Mouse (Mus musculus) layer of hippocampus, postnatal 14 days (tissue): Measurements from ENCODE around the gene Icmt. TPM values are rescaled to one million over a fixed set of nuclear protein-coding genes. Genes with fewer than 3 reads are reported as not detected.

Source experiments
- DNase-seq, 2 experiments: peaks; one replicate each; pipeline ENCODE4 v3.0.0; 2021 to 2022; ENCODE audit warnings: low spot score in 2 of 2, mixed read lengths in 1 of 2
- total RNA-seq, 2 experiments: library from RNA; stranded (reverse); gene quantifications; 2 replicates each; pipeline ENCODE4 v1.2.3; 2021

The Icmt gene
- total RNA-seq, 2 experiments from 2014 or later: 33.8 to 34.6 TPM

GRCm38 (mm10) chr4:152296371-152296770 is 656 bp upstream of the Icmt start:
- no peak for DNase-seq

- DNase-seq: no peak
Measured at GRCm38 (mm10) chr4:152298836-152299235, 1.8 kb downstream of the Icmt start.

DNA sequence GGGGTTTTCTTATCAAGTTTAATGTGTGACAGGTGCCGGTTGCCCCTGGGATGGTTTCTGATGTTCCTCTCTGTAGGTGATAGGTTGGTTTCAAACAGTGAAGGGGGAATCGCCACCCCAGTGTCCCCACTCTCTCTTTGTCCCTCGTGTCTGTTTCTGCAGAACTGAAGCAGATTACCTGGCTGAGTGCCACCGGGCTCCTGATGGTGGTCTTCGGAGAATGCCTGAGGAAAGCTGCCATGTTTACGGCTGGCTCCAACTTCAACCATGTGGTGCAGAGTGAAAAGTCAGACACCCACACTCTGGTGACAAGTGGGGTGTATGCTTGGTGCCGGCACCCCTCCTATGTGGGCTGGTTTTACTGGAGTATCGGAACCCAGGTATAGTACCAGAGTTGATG is 3.3 kb downstream of the Icmt start:
- DNase-seq: no peak

GRCm38 (mm10) chr4:152302012-152302411 is 5.0 kb downstream of the Icmt start:
- no peak for DNase-seq

- DNase-seq: no peak
Measured at GRCm38 (mm10) chr4:152303172-152303571, 6.1 kb downstream of the Icmt start.

GRCm38 (mm10) chr4:152304685-152305084 is 7.7 kb downstream of the Icmt start:
- no peak for DNase-seq

- DNase-seq: no peak
Measured at GRCm38 (mm10) chr4:152305991-152306390, 9.0 kb downstream of the Icmt start.

DNA sequence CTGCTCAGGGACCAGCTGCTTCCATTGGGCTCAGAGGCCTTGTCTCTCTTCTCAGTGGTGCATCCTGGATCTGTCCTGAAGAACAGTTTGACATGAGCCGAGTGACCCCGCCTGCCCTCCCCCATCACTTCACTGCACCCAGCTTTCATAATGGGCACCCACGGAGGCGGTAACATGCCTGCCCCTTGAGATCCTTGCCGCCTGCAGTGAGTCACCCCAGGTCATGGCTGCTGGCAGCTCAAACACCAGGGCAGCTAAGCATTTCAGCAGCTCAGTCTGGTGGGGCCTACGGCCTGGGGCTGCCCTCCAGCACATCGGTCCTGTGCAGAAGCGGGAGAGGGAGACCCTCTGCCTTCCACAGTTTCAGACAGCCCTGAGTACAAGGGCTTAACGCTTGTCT is 10.5 kb downstream of the Icmt start:
- DNase-seq: no peak

DNA sequence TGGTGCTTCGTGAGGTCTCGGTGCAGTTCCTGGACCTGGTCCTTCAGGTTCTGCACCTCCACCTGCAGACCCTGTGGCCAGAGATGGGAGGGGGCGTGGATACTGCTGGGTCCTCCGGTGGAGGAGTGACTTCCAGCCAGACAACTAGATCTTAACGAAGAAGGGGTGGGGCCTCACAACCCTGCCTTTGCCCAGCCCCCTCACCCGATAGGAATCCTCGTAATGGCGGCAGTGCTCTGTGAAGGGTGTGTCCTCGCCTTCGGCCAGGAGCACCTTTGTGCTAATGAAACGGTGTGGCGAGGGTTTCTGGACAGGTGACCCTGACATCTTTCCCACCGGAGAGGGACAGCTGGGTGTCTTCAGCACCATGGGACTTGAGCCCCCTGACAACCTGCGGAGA is 15.2 kb downstream of the Icmt start:
- DNase-seq: no peak

DNA sequence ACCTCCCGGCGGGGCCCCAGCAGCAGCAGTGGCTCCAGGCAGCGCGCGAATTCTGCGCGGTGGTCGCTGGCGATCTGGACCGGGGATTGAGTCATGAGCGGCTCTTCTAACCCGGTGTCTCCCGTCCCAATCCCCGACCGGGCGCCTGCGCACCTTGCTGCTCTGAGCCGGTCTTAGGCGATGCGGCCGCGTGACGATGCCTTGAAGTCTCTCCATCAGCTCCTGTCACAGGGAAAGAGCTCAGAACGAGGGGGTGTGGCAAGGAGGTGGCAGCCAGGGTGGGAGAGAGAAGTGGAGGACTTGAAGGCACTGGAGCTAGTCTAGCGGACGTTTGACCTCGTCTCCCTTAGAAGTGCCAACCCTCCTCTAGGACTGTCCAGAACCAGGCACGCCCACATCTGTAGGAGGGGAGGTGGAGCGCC is 16.2 kb downstream of the Icmt start:
- no peak for DNase-seq

GRCm38 (mm10) chr4:152313934-152314333 is 16.9 kb downstream of the Icmt start:
- DNase-seq: no peak

- no peak for DNase-seq
Measured at GRCm38 (mm10) chr4:152315498-152316213, 18.6 kb downstream of the Icmt start.

DNA sequence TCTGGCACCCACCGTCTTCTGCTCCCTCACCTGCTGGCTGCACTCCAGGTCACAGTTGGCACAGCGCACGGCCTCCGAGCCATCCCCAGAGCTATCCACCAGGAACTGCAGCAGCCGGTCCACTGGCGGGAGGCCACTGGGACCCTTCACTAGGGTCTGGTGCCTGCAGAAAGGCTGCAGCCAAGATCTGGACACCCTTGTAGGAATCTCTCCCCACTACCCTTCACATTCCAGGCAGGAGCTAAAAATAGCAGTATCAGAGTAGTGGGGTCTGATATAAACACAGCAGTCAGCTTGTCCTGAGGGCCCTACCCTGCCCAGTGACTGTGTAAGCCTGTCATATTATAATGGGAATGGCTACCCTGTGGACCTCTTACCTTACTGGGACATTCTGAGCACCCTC is 20.6 kb downstream of the Icmt start:
- no peak for DNase-seq

DNA sequence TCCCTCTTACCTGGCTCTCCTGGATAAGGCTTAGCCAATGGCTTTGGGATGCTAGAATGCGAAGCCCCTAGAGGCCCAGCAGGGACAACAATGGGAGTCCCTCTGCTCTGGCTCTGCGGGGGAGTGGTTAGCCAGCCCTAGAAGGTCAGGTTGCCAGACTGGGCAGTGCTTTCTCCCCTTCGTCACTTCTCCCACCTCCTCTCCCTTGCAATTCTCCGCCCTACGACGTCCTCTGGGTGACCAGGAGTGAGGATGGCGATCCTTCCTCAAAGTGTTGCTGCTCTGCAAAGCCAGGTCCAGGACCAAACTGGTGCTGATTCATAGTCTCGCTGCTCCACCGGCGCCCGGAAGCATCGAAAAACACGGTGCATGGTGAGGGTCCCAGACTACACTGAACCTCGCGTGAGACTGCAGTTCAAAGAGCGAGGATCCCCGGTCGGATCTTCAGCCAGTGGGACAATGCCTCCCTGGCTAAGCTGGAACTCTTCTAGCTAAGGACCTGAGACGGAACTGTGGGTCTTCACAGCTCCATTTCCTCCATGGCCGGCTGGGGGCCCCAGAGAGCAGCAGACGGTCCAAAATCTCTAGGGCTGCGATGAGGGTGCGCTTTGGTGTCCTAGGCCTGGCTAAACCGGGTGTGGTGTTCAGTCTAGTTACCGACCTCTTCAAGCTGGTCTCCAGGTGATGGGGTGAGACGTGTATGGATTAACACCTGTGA is 21.6 kb downstream of the Icmt start, which contains the start of gene Rnf207:
TSS of gene Rnf207 (minus strand) at position 477 of the 718 bp plus-strand sequence.
- DNase-seq: no peak

DNA sequence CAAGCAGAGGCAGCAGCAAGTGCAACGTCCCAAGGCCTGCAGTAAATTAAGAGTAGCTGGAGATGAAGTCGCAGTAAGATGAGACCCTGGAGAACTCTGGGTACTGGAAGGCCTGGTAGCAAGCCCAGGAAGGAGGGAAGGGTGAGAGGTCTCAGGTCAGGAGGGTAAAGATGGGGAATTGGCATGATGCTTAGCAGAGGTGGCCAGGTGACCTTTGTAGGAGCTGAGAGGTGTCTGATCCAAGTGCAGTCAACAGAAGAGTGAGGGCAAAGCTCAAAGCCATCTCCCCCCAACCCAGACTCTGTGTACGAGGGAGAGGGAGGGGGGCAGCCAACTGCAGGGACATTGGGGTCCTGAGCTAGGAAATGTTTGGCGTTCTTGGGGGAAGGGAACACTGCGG is 24.4 kb downstream of the Icmt start:
- no peak for DNase-seq

DNA sequence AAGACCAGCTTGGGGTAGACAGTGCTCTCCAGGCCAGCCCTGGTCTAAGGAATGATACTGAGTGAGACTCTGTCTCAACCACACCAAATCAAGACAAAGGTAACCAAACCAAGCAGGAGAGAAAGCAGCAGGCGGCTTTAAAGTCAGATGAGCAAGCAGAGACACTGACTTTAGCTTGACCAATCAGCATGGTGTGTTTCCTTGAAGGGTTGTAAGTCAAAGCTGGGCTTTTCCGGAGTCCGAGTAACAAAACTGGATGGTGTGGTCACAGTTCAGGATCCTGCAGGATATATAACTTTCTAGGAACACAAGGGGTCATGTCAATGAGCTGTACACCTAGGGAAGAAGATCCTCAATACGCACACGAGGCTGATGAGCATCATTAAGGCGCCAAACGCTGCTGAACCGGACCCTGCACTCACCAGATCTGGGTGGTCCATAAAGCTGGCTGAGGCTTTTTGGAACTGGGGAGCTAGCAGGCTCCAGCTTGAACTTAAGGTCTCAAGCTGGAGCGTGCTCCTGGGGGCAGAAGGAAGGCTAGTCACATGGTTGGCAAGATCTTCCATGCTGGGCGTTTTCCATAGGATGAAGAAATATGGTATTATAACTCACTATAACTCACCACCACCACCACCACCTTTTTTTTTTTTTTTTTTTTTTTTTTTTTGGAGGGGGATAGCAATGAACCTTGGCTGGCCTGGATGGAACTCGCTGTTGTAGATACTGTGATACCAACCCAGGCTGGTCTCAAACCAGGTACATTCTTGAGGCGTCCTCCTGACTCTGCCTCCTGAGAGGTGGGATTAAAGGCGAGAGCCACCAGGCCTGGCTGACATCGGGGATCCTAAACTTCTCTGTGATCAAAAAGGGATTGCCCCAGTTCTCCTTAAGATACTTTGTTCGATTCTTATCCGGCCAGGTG is 27.9 kb downstream of the Icmt start:
- DNase-seq: no peak

GRCm38 (mm10) chr4:152325574-152326411 is 28.8 kb downstream of the Icmt start, which contains the start of gene Rpl22:
TSS of gene Rpl22 (plus strand) at chr4:152325742.
- peak; percentile 89 to 97 for DNase-seq

- DNase-seq: no peak
Measured at GRCm38 (mm10) chr4:152326543-152326942, 29.5 kb downstream of the Icmt start.

GRCm38 (mm10) chr4:152328691-152329090 is 31.7 kb downstream of the Icmt start:
- DNase-seq: no peak

DNA sequence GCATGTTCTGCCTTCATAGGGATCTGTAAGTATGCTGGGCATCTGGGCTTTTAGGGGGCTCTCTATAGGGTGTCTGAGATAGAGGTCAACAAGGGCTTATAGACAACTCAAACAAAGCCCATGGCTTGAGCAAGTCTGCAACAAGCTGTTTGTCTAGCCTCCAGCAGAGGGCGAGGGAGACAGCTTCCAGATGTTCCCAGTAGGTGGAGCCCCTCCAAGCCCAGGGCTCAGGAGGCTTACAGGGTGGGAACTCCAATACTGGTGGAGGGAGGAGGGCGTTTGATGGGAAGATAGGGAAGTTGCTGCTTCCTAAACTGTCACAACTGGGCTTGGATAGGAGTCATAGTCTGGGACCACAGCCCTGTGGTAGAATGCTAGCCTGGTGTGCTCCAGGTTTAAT is 35.9 kb downstream of the Icmt start:
- DNase-seq: peak in 1 of 2 experiments; percentile 74

- no peak for DNase-seq
Measured at GRCm38 (mm10) chr4:152333587-152333986, 36.6 kb downstream of the Icmt start.
